Mouse (Mus musculus): ENCODE measurements around the gene Fbf1. TPM values are rescaled to one million over a fixed set of nuclear protein-coding genes. Genes with fewer than 3 reads are reported as not detected.

Fbf1 gene
- polyA plus RNA-seq, 1 experiment from 2014 or later: 27.7 TPM

DNA sequence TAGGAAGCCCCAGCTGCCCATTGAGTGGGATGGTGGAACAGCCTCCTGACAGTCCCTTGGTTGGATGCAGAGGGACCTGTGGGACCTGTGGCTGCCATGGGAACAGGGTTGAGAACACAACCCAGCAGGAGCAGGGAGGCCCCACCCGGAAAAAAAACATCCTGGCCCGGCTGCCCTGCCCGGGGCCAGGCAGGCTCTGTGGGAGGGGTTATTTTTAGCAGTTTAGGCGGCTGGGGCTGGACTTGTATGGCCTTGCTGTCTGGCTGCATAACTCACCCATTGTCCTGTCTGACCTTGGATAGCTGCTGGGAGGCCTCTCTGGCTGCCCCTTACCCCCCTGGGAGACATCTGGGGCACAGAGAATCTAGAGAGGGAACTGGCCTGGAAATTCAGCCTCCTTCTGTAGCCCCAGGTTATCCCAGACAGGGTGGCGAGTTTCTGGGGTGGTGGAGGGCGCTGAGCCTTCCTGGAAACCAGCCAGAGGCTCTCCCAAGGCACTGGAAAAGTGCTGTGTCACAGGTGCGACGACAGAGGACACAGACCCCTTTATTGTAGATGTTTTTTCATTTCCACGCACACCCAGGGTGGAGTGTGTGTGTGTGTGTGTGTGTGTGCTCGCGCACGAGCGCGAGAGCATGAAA lies 63.8 kb downstream of the Fbf1 start:
- Histone ChIP-seq H3K9ac (ENCODE audit: low read depth, low read length) (no peak overlapping the region), H3K4me2 (ENCODE audit: low read depth, low read length) (peak overlapping the region; percentile 25; the same call in 1 of the 2 replicates), H3K4me3 (ENCODE audit: low read depth, low read length) (no peak overlapping the region), H3K9me3 (ENCODE audit: control insufficient read depth, low read length) (no peaks in the 10 kb centered on the region), H3K27me3 (replicated peaks; ENCODE audit: control insufficient read depth, insufficient read depth, low read length) (peaks cover 33% of the 10 kb centered on the region), H3K4me1 (ENCODE audit: control insufficient read depth, insufficient read depth, low read length) (peaks cover 64% of the 10 kb centered on the region), H3K36me3 (ENCODE audit: control insufficient read depth, insufficient read depth, low read length) (no peaks in the 10 kb centered on the region), H3K27ac (replicated peaks; ENCODE audit: low read depth, low read length) (peak overlapping the region; percentile 71)
- 22% methylated on average over 14 of the region's 14 CpGs for WGBS
- DNase-seq (ENCODE audit: low spot score) (peak; percentile 85), ATAC-seq (ENCODE audit: low read depth) (peak; percentile 58; the same call in 1 of the 2 replicates)

DNA sequence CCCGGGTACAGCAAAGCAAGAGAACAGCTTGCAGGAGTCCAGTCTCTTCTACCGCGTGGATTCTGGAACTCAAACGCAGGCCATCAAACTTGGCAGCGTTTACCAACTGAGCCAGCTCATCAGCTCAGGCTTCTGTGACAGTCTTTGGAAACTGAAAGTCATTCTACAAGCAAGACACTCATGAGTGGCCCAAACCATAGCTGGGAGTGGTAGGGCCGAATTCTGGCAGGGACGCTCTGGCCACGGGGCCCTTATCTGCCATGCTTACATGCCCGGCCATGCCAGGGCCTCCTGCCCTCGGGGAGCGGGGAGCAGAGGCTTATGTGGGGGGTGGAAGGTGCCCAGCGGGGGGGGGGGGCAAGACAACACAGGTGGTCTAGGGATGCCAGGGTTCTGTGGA lies 64.4 kb downstream of the Fbf1 start:
- Histone ChIP-seq H3K9ac (ENCODE audit: low read depth, low read length) (no peak overlapping the region), H3K9me3 (ENCODE audit: control insufficient read depth, low read length) (no peaks in the 10 kb centered on the region), H3K4me1 (ENCODE audit: control insufficient read depth, insufficient read depth, low read length) (peaks cover 60% of the 10 kb centered on the region), H3K4me3 (ENCODE audit: low read depth, low read length) (no peak overlapping the region), H3K27me3 (replicated peaks; ENCODE audit: control insufficient read depth, insufficient read depth, low read length) (peaks cover 27% of the 10 kb centered on the region), H3K27ac (replicated peaks; ENCODE audit: low read depth, low read length) (peak overlapping the region; percentile 71; the same call in 1 of the 2 replicates), H3K36me3 (ENCODE audit: control insufficient read depth, insufficient read depth, low read length) (no peaks in the 10 kb centered on the region), H3K4me2 (ENCODE audit: low read depth, low read length) (no peak overlapping the region)
- ATAC-seq (ENCODE audit: low read depth): no peak
- WGBS: 66% methylated on average over 11 of the region's 12 CpGs
- DNase-seq (ENCODE audit: low spot score): no peak

DNA sequence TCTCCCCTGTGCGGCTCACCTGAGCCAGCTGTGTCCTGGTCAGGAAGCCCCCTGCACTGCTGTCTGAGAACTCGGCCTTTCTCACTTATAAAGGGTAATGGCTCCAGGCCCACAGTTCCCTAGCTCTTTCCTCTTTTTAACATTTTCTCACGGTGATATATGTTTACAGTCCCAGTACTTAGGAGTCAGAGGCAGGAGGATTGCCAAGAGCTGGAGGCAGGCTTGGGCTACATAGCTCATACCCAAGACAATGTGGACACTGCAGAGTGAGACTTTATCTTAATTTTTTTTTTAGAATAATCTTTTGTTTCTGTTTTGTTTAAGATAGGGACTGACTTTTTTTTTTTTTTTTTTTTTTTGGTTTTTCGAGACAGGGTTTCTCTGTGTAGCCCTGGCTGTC lies 65.5 kb downstream of the Fbf1 start:
- Histone ChIP-seq H3K4me1 (ENCODE audit: control insufficient read depth, insufficient read depth, low read length) (peaks cover 50% of the 10 kb centered on the region), H3K4me2 (ENCODE audit: low read depth, low read length) (peak overlapping the region; percentile 34; the same call in 1 of the 2 replicates)

DNA sequence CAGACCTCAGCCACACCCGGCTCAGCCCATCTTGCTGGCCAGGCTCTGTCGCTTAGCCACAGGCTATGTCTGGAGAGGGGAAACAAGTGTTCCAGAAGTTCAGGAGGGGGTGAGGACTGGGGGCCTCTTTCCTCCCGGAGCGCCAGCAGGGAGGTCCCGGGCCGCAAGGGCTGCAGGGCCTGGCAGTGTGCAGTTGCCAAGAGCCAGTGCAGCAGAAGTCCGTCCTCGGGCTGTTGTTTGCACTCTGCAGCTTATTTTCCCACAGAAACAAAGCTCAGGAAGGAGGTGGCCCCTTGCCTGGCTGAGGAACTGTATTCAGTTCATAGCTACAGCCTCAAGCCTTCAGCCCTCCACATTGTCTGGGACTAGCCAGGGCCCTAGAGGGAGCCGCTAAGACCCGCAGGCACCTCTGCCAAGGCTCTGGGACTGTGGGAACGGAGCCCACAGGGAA lies 66.0 kb downstream of the Fbf1 start:
- H3K4me1 ChIP-seq (ENCODE audit: control insufficient read depth, insufficient read depth, low read length): peaks cover 45% of the 10 kb centered on the region
- WGBS: 12% methylated on average over 11 of the region's 11 CpGs
- H3K4me3 ChIP-seq (ENCODE audit: low read depth, low read length): no peak overlapping the region
- H3K4me2 ChIP-seq (ENCODE audit: low read depth, low read length): peak overlapping the region; percentile 34
- no peaks in the 10 kb centered on the region for H3K9me3 ChIP-seq (ENCODE audit: control insufficient read depth, low read length)
- H3K27me3 ChIP-seq (replicated peaks; ENCODE audit: control insufficient read depth, insufficient read depth, low read length): peaks cover 11% of the 10 kb centered on the region
- H3K36me3 ChIP-seq (ENCODE audit: control insufficient read depth, insufficient read depth, low read length): no peaks in the 10 kb centered on the region
- peak overlapping the region; percentile 85 for H3K27ac ChIP-seq (replicated peaks; ENCODE audit: low read depth, low read length)
- peak overlapping the region; percentile 41; the same call in 1 of the 2 replicates for H3K9ac ChIP-seq (ENCODE audit: low read depth, low read length)
- DNase-seq (ENCODE audit: low spot score) (peak; percentile 64), ATAC-seq (ENCODE audit: low read depth) (peak; percentile 30)

More for the DNA sequence above, 65.5 kb downstream of the Fbf1 start:
- Histone ChIP-seq H3K9ac (ENCODE audit: low read depth, low read length) (0 out of 2 replicates have a peak overlapping the region, but pooled peaks have one; percentile 41), H3K4me3 (ENCODE audit: low read depth, low read length) (no peak overlapping the region), H3K27ac (replicated peaks; ENCODE audit: low read depth, low read length) (peak overlapping the region; percentile 85), H3K27me3 (replicated peaks; ENCODE audit: control insufficient read depth, insufficient read depth, low read length) (peaks cover 16% of the 10 kb centered on the region), H3K9me3 (ENCODE audit: control insufficient read depth, low read length) (no peaks in the 10 kb centered on the region), H3K36me3 (ENCODE audit: control insufficient read depth, insufficient read depth, low read length) (no peaks in the 10 kb centered on the region)
- ATAC-seq (ENCODE audit: low read depth) (no peak), DNase-seq (ENCODE audit: low spot score) (no peak)
- 50% methylated on average over 4 of the region's 4 CpGs for WGBS

DNA sequence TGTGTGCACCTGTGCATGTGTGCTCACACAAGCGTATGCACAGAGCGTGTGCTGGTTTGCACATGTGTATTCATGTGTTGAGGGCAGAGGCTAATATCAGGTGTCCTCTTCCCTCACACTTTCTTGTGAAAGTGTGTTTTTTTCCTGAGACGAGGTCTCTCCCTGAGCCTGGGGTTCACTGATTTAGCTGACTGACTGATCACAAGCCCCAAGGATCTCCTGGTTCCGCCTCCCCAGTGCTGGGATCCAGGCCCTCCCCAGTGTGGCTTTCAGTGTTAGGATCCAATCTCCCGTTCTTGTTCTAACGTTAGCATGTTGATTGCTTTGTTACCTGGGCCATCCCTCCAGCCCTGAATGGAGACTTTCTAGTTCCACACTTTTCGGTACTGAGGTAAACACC lies 67.1 kb downstream of the Fbf1 start:
- 78% methylated on average over 7 of the region's 7 CpGs for WGBS

DNA sequence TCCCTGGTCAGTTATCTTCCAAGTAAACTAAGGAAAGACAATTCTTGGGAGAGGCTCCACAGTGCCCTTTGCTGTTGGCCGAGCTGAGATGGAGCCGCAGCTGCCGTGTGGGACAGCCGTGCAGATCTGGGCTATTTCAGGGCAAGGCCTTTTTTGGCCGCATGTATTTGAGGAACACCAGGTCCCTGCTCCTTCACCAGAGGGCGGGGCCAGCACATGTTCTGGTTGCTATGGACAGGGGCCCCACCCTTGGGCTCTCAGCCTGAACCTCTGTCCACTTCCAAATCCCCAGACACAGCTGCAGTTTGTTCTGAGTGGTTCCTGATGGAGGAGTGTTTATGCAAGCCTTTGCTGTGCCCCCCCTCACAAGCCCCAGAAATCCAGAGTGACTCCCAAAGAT lies 67.6 kb downstream of the Fbf1 start:
- DNase-seq (ENCODE audit: low spot score): peak; percentile 68
- Histone ChIP-seq H3K4me3 (ENCODE audit: low read depth, low read length) (no peak overlapping the region), H3K4me2 (ENCODE audit: low read depth, low read length) (no peak overlapping the region), H3K9ac (ENCODE audit: low read depth, low read length) (no peak overlapping the region), H3K36me3 (ENCODE audit: control insufficient read depth, insufficient read depth, low read length) (no peaks in the 10 kb centered on the region), H3K27me3 (replicated peaks; ENCODE audit: control insufficient read depth, insufficient read depth, low read length) (no peaks in the 10 kb centered on the region), H3K9me3 (ENCODE audit: control insufficient read depth, low read length) (peaks cover 5% of the 10 kb centered on the region; the same call in 1 of the 2 replicates), H3K4me1 (ENCODE audit: control insufficient read depth, insufficient read depth, low read length) (peaks cover 34% of the 10 kb centered on the region), H3K27ac (replicated peaks; ENCODE audit: low read depth, low read length) (peak overlapping the region; percentile 85)
- WGBS: 80% methylated on average over 6 of the region's 6 CpGs
- ATAC-seq (ENCODE audit: low read depth): no peak

More for the DNA sequence above, 67.1 kb downstream of the Fbf1 start:
- DNase-seq (ENCODE audit: low spot score): no peak
- Histone ChIP-seq H3K9ac (ENCODE audit: low read depth, low read length) (no peak overlapping the region), H3K36me3 (ENCODE audit: control insufficient read depth, insufficient read depth, low read length) (no peaks in the 10 kb centered on the region), H3K27me3 (replicated peaks; ENCODE audit: control insufficient read depth, insufficient read depth, low read length) (no peaks in the 10 kb centered on the region; the same call in 1 of the 2 replicates), H3K4me2 (ENCODE audit: low read depth, low read length) (no peak overlapping the region), H3K4me3 (ENCODE audit: low read depth, low read length) (no peak overlapping the region), H3K9me3 (ENCODE audit: control insufficient read depth, low read length) (peaks cover 5% of the 10 kb centered on the region; the same call in 1 of the 2 replicates), H3K4me1 (ENCODE audit: control insufficient read depth, insufficient read depth, low read length) (peaks cover 34% of the 10 kb centered on the region), H3K27ac (replicated peaks; ENCODE audit: low read depth, low read length) (peak overlapping the region; percentile 85)
- ATAC-seq (ENCODE audit: low read depth): no peak

DNA sequence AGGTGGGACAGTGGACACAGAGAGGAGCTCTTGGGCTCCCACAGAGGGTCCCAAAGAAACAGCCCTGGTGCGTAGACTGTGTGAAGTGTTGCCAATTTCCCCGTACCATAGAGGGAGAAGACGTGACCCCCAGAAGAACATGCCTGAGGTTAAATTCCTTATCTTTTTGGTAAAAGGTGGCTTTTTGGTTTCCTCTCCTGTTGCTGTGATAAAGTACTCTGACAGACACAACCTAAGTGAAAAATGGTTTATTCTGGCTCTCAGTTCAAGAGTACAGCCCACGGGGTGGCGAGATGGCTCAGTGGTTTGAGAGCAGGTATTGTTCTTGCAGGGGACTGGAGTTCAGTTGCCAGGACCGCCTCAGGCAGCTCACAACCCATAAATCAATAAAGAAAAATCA lies 68.5 kb downstream of the Fbf1 start:
- Histone ChIP-seq H3K27me3 (replicated peaks; ENCODE audit: control insufficient read depth, insufficient read depth, low read length) (no peaks in the 10 kb centered on the region), H3K36me3 (ENCODE audit: control insufficient read depth, insufficient read depth, low read length) (no peaks in the 10 kb centered on the region), H3K9me3 (ENCODE audit: control insufficient read depth, low read length) (peaks cover 5% of the 10 kb centered on the region; the same call in 1 of the 2 replicates), H3K4me3 (ENCODE audit: low read depth, low read length) (no peak overlapping the region), H3K27ac (replicated peaks; ENCODE audit: low read depth, low read length) (no peak overlapping the region), H3K4me1 (ENCODE audit: control insufficient read depth, insufficient read depth, low read length) (peaks cover 31% of the 10 kb centered on the region), H3K9ac (ENCODE audit: low read depth, low read length) (no peak overlapping the region), H3K4me2 (ENCODE audit: low read depth, low read length) (no peak overlapping the region)
- ATAC-seq (ENCODE audit: low read depth) (no peak), DNase-seq (ENCODE audit: low spot score) (no peak)
- WGBS: 86% methylated on average over 6 of the region's 6 CpGs

DNA sequence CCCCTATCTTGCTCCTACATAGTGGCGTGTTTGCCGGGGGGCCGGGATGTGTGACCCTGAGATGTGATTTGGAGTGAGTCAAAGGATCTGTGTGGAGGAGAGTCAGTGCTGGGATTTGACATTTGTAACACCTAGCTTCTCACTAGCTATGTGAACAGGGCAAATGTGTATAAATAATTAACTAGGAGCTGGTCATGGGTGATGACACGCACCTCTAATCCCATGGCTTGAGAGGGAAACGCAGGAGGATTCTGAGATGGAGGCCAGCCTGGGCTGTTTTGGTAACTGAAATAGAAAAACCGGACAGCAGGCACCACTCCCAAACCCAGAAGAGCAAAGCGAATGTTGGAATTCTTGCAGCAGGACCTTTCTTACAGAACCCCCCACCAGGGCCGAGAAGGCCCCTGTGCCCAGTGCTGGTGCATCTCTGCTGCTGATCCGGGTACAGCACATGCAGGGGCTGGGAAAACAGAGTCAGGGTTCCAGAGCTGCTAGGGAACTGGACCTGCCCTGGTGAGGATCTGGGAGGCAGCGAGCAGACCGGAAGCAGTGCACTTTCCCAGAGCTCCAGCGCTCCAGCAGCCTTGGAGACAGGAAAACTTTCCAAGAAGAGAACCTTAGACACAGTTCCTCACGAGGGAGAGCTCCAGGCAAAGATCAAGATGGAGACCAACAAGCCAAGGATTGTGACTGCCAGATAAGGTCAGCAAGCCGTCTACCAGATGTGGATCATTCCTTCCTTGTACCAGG lies 69.1 kb downstream of the Fbf1 start:
- Histone ChIP-seq H3K4me1 (ENCODE audit: control insufficient read depth, insufficient read depth, low read length) (peaks cover 26% of the 10 kb centered on the region), H3K36me3 (ENCODE audit: control insufficient read depth, insufficient read depth, low read length) (no peaks in the 10 kb centered on the region), H3K9ac (ENCODE audit: low read depth, low read length) (no peak overlapping the region), H3K4me3 (ENCODE audit: low read depth, low read length) (no peak overlapping the region), H3K27ac (replicated peaks; ENCODE audit: low read depth, low read length) (peak overlapping the region; percentile 48; the same call in 1 of the 2 replicates), H3K27me3 (replicated peaks; ENCODE audit: control insufficient read depth, insufficient read depth, low read length) (no peaks in the 10 kb centered on the region), H3K4me2 (ENCODE audit: low read depth, low read length) (no peak overlapping the region), H3K9me3 (ENCODE audit: control insufficient read depth, low read length) (peaks cover 5% of the 10 kb centered on the region; the same call in 1 of the 2 replicates)
- ATAC-seq (ENCODE audit: low read depth) (no peak), DNase-seq (ENCODE audit: low spot score) (no peak)
- WGBS: 72% methylated on average over 14 of the region's 14 CpGs

Measured in embryonic facial prominence, embryonic 14.5 days (tissue).